Mouse (Mus musculus) gastrocnemius, adult 8-10 months (tissue): ENCODE measurements around the gene Copz1. TPM values are rescaled to one million over a fixed set of nuclear protein-coding genes. Genes with fewer than 3 reads are reported as not detected.

ENCODE experiments used
- DNase-seq, 2 experiments: peaks; one replicate each; pipeline ENCODE4 v3.0.0; 2022; ENCODE audit warnings: low spot score in 2 of 2
- microRNA-seq: library from miRNA; unstranded; fragments of <30 nt; microRNA quantifications from one replicate; pipeline ENCODE4 v1.2.0, GENCODE M21; 2022
- total RNA-seq, 4 experiments: library from RNA; stranded (reverse); gene quantifications; 2 replicates each; pipeline ENCODE4 v1.2.4; 2022

Gene Copz1
- total RNA-seq, 4 experiments from 2014 or later, result 34.7 to 39.4 (median 35.6) TPM

DNA sequence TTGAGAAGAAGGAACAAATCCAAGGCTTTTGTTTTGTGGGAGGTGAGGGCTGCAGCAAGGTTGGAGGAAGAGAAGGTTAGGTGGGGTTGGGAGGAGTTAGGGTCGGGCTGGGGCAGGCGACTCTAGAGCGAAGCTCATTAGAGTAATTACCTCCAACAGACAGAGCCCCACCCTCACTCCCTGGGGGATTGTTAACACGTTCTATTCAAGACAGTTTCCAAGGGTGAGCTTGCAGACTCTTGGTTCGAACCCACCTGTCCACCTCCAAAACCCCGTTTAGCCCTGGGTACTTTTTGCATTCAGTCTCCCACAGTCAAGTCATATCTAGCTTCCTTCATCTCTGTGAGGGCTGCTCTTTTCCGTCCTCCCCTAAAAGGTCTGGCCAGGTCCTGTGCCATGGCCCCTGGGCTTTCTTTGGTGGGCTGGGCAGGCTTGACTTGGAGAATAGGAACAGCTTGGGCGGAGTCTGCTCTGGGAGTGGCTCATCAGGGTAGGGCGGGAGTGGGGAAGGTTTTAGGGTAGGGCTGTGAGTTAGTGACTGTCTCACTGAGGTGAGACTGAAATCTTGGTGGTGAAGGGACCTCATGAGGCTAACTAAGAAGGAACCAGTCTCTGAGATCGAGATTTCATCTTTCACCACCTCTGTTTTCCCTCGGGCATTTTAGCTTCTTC, 64.6 kb downstream of the Copz1 start:
- no peak for DNase-seq

DNA sequence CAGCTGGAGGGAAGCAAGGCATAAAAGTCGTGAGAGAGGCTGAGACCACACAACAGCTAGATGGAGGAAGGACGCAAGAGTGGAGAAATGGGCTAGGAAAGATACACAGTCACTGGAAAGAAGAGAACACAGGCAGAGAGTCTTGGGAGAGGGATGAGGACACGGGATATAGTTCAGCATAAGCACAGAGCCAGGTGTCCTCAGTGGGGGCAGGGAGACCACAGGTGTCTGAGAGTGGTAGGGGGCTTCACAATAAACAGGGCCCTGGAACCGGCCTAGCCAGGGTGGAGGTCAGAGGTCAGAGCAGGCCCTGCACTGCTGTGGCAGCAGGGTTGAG, 66.3 kb downstream of the Copz1 start:
- no peak for DNase-seq

DNA sequence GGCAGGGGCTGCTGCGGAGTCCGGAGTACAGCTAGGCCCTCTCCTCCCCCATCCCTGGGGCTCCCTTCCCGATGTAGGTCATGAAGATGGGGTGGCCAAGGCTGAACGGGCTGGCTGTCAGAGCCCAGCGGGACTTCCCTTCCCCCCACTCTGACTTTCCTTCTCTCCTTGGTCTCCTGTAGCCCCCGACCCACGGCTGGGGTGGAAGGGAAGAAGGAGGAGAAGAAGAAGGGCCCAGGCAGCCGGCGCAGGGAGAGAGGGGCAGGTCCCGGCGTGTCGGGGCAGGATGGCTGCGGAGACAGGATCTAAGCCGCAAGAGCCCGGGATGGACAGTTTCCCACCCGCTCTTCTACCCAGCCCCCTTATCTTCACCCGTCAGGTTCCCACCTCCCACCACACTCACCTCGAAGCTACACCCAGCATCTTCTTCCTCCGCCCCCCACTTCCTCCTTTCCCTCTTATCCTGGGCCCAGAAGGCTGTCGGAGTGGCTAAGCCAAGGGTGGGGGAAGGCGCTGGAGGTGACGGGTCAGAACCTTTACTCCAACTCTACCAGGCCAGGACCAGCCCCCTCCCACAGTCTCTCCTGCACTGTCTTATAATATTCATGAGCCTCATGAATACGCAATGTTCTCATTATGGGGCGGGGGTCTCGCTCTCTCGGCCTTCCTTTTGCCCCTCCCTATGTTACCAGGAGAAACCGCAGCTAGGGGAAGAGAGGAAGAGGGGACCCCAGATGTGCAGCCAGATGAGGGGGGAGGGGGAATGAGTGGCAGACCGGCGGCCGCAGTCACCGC, 66.8 kb downstream of the Copz1 start:
- DNase-seq, result no peak

DNA sequence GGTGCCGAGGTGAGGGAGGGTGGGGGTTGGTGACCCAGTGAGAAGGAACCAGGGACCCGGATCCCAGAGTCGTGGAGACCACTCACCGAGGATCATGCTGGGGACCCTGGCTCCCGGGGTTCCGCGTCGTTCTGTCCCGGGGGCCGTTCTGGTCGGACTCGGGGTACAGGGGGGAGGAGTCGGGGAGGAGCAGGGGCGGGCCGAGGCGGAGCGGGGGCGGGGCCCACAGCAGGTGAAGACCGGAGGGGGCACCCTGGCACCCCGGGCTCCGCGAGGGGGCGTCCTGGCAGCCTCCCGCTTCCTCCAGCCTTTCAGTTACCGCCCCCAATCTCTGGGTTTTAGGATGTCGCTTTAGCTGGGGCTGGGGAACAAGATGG, 67.4 kb downstream of the Copz1 start, which contains the start of gene Zfp385a:
TSS of gene Zfp385a (minus strand) at position 133 of the 377 bp plus-strand sequence.
- DNase-seq, result no peak

DNA sequence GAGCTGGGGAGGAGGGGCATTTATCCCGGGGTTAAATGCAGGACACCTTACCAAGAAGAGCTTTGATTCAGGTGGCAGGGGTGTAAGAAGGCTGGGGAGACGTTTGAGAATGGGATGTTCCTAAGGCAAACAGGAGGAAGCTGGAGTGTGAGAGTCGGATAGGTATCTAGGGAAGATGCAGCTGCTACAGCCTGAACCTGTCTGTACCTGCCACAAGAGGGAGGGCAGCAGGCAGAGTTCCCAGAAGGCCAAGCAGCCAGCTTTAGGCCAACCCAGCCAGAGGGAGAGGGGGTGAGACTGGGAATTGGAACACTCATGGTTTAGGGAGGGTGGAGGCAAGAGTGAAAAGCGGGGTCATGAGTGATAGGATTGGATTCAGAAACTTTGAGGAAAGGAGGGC, 68.3 kb downstream of the Copz1 start:
- no peak for DNase-seq

DNA sequence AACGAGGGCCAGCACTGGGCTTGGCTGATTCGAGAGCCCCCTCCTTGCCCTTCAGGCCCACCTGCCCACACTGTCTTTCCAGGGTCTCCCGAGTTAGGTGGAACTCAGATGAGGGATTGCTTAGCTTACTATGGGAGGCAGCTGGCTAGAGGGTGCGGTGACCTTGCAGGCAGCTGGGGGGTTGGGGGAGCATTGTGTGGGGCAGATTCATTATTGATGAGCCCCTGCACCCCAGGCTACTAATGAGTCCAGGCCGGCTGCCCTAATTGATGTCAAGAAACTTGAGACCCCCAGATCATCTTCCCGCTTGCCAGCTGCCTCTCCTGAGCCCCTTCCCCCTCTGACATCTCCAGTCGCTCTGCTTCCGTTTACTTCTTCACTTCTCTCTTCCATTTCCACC, 69.0 kb downstream of the Copz1 start:
- no peak for DNase-seq

DNA sequence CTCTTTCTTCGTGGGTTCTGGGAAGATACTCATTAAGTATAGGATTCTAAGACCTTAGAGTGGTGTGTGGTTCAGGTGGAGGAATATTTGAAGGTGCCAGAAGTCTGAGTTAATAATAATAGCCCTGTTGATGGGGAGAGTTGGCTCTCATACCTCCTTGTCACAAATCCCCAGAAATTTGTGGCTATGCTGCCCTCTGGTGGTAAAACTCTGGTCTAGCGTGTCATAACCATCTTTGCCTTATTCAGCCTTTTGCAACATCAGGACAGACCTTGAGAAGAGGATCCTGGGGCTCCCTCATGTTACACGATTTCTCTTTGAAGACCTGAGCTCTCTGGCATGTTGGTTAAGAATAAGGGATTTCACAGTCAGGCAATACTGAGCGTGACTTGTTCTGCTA, 69.9 kb downstream of the Copz1 start:
- no peak for DNase-seq

DNA sequence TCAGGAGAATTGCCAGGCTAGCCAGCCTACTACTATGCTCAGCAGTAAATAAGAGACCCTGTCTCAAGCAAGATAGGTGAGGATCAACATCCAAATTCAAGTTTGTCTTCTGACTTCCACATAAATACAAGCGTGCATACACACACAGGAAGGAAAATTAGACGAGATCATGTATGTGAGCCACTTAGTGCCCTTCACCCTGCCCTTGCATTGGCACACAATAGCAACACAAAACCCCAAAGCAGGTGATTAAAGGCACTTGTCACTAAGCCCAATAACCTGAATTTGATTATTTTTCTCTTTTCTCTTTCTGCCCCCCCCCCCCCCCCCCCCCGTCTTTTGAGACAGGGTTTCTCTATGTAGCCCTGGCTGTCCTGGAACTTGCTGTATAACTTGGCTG, 70.5 kb downstream of the Copz1 start:
- DNase-seq, result no peak

DNA sequence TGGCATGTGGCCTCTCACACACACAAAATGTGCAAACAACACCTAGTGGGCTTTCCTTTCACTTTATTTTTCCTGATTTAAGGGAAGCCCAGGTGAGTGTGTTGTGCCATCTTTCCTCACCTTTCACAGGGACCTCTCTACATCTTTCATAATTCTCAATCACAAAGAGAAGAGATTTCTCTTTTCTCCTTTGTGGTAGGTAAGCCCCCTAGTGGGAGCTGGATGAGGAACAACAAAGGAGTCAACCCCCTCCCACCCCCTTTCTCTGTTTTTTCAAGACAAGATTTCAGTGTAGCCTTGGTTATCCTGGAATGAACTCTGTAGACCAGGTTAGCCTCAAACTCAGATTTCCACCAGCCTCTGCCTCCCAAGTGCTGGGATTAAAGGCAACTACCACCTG, 71.0 kb downstream of the Copz1 start:
- DNase-seq, result no peak

DNA sequence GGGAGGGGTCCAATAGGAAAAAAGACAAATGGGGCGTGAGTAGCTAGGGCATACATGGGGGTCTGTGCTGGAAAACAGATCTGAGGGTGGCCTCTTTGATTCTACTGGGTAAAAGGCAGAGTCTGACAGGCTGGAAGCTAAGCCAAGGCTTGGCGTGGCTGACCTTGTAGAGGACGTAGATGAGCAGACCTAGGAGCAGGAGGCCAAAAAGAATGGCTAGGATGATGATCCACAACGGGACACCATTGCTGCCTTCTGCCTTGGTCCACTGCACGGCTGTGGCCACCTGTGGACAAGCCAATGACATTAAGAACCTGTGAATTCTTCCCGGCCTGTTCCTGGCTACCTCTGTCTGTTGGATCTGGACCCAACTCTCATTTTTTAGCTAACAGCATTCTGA, 73.3 kb downstream of the Copz1 start:
- DNase-seq, result no peak

DNA sequence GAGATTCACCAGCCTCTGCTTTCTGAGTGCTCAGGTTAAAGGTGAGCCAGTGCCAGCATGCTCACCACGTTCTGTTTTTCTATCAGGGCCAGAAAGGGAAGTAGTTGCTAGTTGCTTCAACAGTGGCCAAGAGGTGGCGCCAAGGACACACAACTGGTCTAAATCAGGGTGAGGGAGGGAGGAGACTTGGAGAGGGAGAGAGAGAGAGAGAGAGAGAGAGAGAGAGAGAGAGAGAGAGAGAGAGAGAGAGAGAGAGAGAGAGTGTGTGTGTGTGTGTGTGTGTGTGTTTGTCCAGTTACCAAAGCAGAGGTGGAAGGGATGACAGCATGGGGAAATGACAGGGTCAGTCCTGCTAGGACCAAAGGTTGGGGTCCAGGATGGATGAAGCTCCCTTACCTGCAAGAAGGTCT, 74.8 kb downstream of the Copz1 start:
- peak in 1 of 2 experiments; percentile 50 for DNase-seq

Small RNA genes lying within 50 kb of the gene (microRNA-seq; reads per million reads assigned to microRNA genes)
- gene Mir148b, result 70.7 reads per million, percentile 45 among the genes with 10 or more reads in this experiment

Other genes with a start within 250 kb of the Copz1 start
- gene Smug1, start 105.6 kb upstream of the Copz1 start, total RNA-seq, result 10 to 100 TPM in 3 of 4 experiments, 1 to 10 TPM in 1; 10.0 to 19.3 (median 12.3) TPM
- 10 to 100 TPM; 25.0 to 34.2 (median 28.9) TPM for gene Cbx5, start 32.9 kb upstream of the Copz1 start, total RNA-seq
- gene Hnrnpa1, start 32.3 kb upstream of the Copz1 start, total RNA-seq, result 100 to 1,000 TPM in 1 of 4 experiments, 10 to 100 TPM in 3; 82.7 to 111 (median 89.3) TPM
- not detected for gene Nfe2, start 14.3 kb upstream of the Copz1 start, total RNA-seq
- not detected for gene Gpr84, start 37.9 kb downstream of the Copz1 start, total RNA-seq
- 1 to 10 TPM; 5.7 to 6.4 (median 5.9) TPM for gene Zfp385a, start 67.4 kb downstream of the Copz1 start, total RNA-seq
- 1 to 10 TPM; 4.0 to 4.9 (median 4.5) TPM for gene Itga5, start 94.0 kb downstream of the Copz1 start, total RNA-seq
- not detected for gene Gtsf1, start 157.8 kb downstream of the Copz1 start, total RNA-seq
- gene Gtsf2, start 175.8 kb downstream of the Copz1 start, total RNA-seq, result not detected
- 1 to 10 TPM in 1 of 4 experiments, under 1 TPM in 3; 0.27 to 1.0 (median 0.63) TPM for gene Nckap1l, start 181.1 kb downstream of the Copz1 start, total RNA-seq
- gene Pde1b, start 230.3 kb downstream of the Copz1 start, total RNA-seq, result under 1 TPM; 0.41 to 0.52 (median 0.46) TPM